Mouse (Mus musculus) bone marrow, adult 2 months (tissue): ENCODE results near the gene Mark4.

ENCODE experiments used
- CTCF ChIP-seq: fragments of 200-500 bp; IDR thresholded peaks from 2 replicates; pipeline ENCODE4 v1.5.1; 2011; ENCODE audit warnings: low read length, control low read depth; ENCODE audit not compliant: control insufficient read depth, insufficient read depth
- POLR2A ChIP-seq: fragments of 200-500 bp; IDR thresholded peaks from 2 replicates; pipeline ENCODE4 v1.6.1; 2011; ENCODE audit warnings: low read depth, mild to moderate bottlenecking, control low read depth, low read length, borderline replicate concordance; ENCODE audit not compliant: control insufficient read depth

GRCm38 (mm10) chr7:19426349-19426748 lies 32.3 kb downstream of the Mark4 start:
- TF ChIP-seq CTCF = no peak
- no peak for TF ChIP-seq POLR2A
